Comparison of ENCODE assay signal across 20 mouse cellular contexts in genomic region chr13:45685575-45686308, GRCm38 (mm10).
DNase-seq lines count a peak whose midpoint lies in the region; ATAC-seq and TF ChIP-seq lines count a peak whose summit lies in the region.
"Had no signal": no experiment of that assay in that cellular context is flagged by ENCODE, and none has a peak within 500 bp of the region (broad histone marks: within the 10 kb centered on the region; RNA-seq: fewer than 3 reads in every experiment).

No protein-coding gene starts in this region.

- no peak for TF ChIP-seq CTCF in CH12.LX (conservative IDR thresholded peaks at IDR 0.05 in 1 of 2, IDR thresholded peaks at IDR 0.05 in 1 of 2; ENCODE audit: low read depth in 2 of 2, low read length in 2 of 2)

- no peak overlapping the region for H3K4me3 ChIP-seq in heart, embryonic 11.5 days (ENCODE audit: low read depth, low read length)
- H3K4me3 ChIP-seq in kidney, embryonic 16.5 days (ENCODE audit: low read length), result no peak overlapping the region
- H3K4me3 ChIP-seq in CH12.LX (replicated peaks in 1 of 3; ENCODE audit: low read depth in 2 of 3, low read length in 2 of 3, poor library complexity in 1 of 3), result no peak overlapping the region
- H3K4me3 ChIP-seq: layer of hippocampus, adult 2 months had no signal

- in situ Hi-C loops in CH12.LX (cut with MboI; ENCODE audit: low pct_ligation_motif_present, low pct_unique_long_range_greater_than_20kb, low sequenced_read_pairs), result loop anchor here (25.0 kb wide), 1 partner anchor 277 kb away; the partner anchor contains the start of gene Atxn1

- dilution Hi-C loops in CH12.LX (cut with MboI; ENCODE audit: extremely low pct_ligation_motif_present, extremely low pct_unique_long_range_greater_than_20kb, low sequenced_read_pairs), result no loop called here

- no peak; the same call in 1 of the 2 replicates for TF ChIP-seq RAD21 in CH12.LX (IDR thresholded peaks at IDR 0.05; ENCODE audit: low read depth, low read length)

- TF ChIP-seq EP300 in CH12.LX (IDR thresholded peaks at IDR 0.05; ENCODE audit: low read length), result peak; percentile 78

- no peaks in the 10 kb centered on the region for H3K27me3 ChIP-seq in heart, embryonic 11.5 days (ENCODE audit: control insufficient read depth, insufficient read depth, low read length)
- no peaks in the 10 kb centered on the region for H3K27me3 ChIP-seq in kidney, embryonic 16.5 days (ENCODE audit: insufficient read depth, low read length)
- no peaks in the 10 kb centered on the region for H3K27me3 ChIP-seq in CH12.LX (replicated peaks)
- no peaks in the 10 kb centered on the region for H3K27me3 ChIP-seq in splenic B cell, adult 2 months (ENCODE audit: control insufficient read depth, insufficient read depth, low read length, poor library complexity, severe bottlenecking)

- H3K79me2 ChIP-seq in CH12.LX (replicated peaks; ENCODE audit: control insufficient read depth, extremely low read depth, insufficient read depth, poor library complexity, severe bottlenecking), result peaks cover 10% of the 10 kb centered on the region

- no peaks in the 10 kb centered on the region for H3K36me3 ChIP-seq in heart, embryonic 11.5 days (ENCODE audit: control insufficient read depth, insufficient read depth, low read length)
- no peaks in the 10 kb centered on the region for H3K36me3 ChIP-seq in kidney, embryonic 16.5 days (ENCODE audit: insufficient read depth, low read length)
- H3K36me3 ChIP-seq in CH12.LX (replicated peaks in 1 of 2; ENCODE audit: control insufficient read depth in 1 of 2, insufficient read depth in 1 of 2, low read length in 1 of 2), result peaks cover 11 to 41% of the 10 kb centered on the region in 2 experiments
- no peaks in the 10 kb centered on the region for H3K36me3 ChIP-seq in splenic B cell, adult 2 months (ENCODE audit: control insufficient read depth, insufficient read depth, low read length, poor library complexity, severe bottlenecking)

- no peak for ATAC-seq in heart, embryonic 11.5 days (replicated peaks; ENCODE audit: insufficient number of reproducible peaks, low FRiP score, low TSS enrichment)
- no peak for ATAC-seq in kidney, embryonic 16.5 days (ENCODE audit: low FRiP score, low TSS enrichment)
- ATAC-seq: forebrain, embryonic 14.5 days; hindbrain, embryonic 16.5 days; intestine, postnatal 0 days had no signal

- no peak for DNase-seq in heart, postnatal 25 days (ENCODE audit: low spot score)
- DNase-seq in kidney, adult 9 months, result no peak
- peak; percentile 79 for DNase-seq in CH12.LX (ENCODE audit: extremely low read depth)
- peak; percentile 14 for DNase-seq in splenic B cell, adult 2 months (ENCODE audit: low read depth, low spot score)
- no peak for DNase-seq in layer of hippocampus, adult 8-10 months (ENCODE audit: low spot score in 2 of 2)
- DNase-seq: cerebellum, adult 8-10 months; gastrocnemius, postnatal 36 days; heart, postnatal 4 days; kidney, postnatal 14 days; left cerebral cortex, postnatal 4 days; liver; lung, postnatal 36 days; retina, postnatal 1 day; thymus, postnatal 36 days had no signal

- no peak for TF ChIP-seq POLR2A in CH12.LX (IDR thresholded peaks at IDR 0.05; ENCODE audit: low read depth, low read length)

- WGBS in heart, embryonic 11.5 days (ENCODE audit: insufficient replicate concordance), result 73% methylated on average over 7 of the region's 7 CpGs
- 83% methylated on average over 7 of the region's 7 CpGs for WGBS in kidney, embryonic 16.5 days

- no peaks in the 10 kb centered on the region for H3K9me3 ChIP-seq in heart, embryonic 11.5 days (replicated peaks; ENCODE audit: control insufficient read depth, low read length)
- no peaks in the 10 kb centered on the region for H3K9me3 ChIP-seq in kidney, embryonic 16.5 days (ENCODE audit: low read length)
- no peaks in the 10 kb centered on the region for H3K9me3 ChIP-seq in CH12.LX (replicated peaks; ENCODE audit: low read length)

- H3K9ac ChIP-seq in heart, embryonic 11.5 days (ENCODE audit: low read depth, low read length), result 0 out of 2 replicates have a peak overlapping the region, but pooled peaks have one; percentile 39
- H3K9ac ChIP-seq in kidney, embryonic 16.5 days (replicated peaks; ENCODE audit: low read length), result no peak overlapping the region
- H3K9ac ChIP-seq in CH12.LX (ENCODE audit: insufficient read depth, low read depth), result no peak overlapping the region

- intact Hi-C loops in heart, postnatal 25 days (cut with DNase I), result loop anchor here (10.0 kb wide), 1 partner anchor 479 kb away; no protein-coding TSS in a partner anchor

- peak overlapping the region; percentile 71 for H3K27ac ChIP-seq in heart, embryonic 11.5 days (ENCODE audit: low read depth, low read length)
- H3K27ac ChIP-seq in kidney, embryonic 16.5 days (ENCODE audit: low read length), result 0 out of 2 replicates have a peak overlapping the region, but pooled peaks have one; percentile 23
- peak overlapping the region; percentile 48; the same call in 1 of the 2 replicates for H3K27ac ChIP-seq in CH12.LX (ENCODE audit: insufficient read depth, low read depth)
- H3K27ac ChIP-seq: layer of hippocampus, adult 2 months had no signal

- peaks cover 16% of the 10 kb centered on the region for H3K4me1 ChIP-seq in heart, embryonic 11.5 days (ENCODE audit: control insufficient read depth, insufficient read depth, low read length)
- H3K4me1 ChIP-seq in kidney, embryonic 16.5 days (ENCODE audit: insufficient read depth, low read length), result peaks cover 4% of the 10 kb centered on the region; the same call in 1 of the 2 replicates
- peaks cover 50 to 91% of the 10 kb centered on the region in 2 experiments for H3K4me1 ChIP-seq in CH12.LX (ENCODE audit: control insufficient read depth in 1 of 2, insufficient read depth in 2 of 2)

- H3K4me2 ChIP-seq in heart, embryonic 11.5 days, result no peak overlapping the region
- H3K4me2 ChIP-seq in kidney, embryonic 16.5 days (replicated peaks; ENCODE audit: low read depth, low read length), result no peak overlapping the region
- H3K4me2 ChIP-seq in CH12.LX (ENCODE audit: insufficient read depth, low read depth, poor library complexity, severe bottlenecking), result peak overlapping the region; percentile 44; the same call in 1 of the 2 replicates

TF ChIP-seq in CH12.LX, 34 proteins besides CTCF, POLR2A, EP300 and RAD21:
- TF ChIP-seq TCF12 (IDR thresholded peaks at IDR 0.05; ENCODE audit: low read depth, low read length), result 0 out of 2 replicates have a peak, but pooled peaks have one; percentile 11
- peak; percentile 61 for TF ChIP-seq IRF4 (IDR thresholded peaks at IDR 0.05; ENCODE audit: low read depth, low read length)
- TF ChIP-seq JUND (conservative IDR thresholded peaks at IDR 0.05; ENCODE audit: low read depth, low read length), result peak; percentile 67; the same call in 1 of the 2 replicates
- TF ChIP-seq MAFK (IDR thresholded peaks at IDR 0.05; ENCODE audit: insufficient replicate concordance, low read length), result peak; percentile 47; the same call in 1 of the 2 replicates
- TF ChIP-seq KAT2A (IDR thresholded peaks at IDR 0.05; ENCODE audit: insufficient replicate concordance, low read length), result no peak
- peak; percentile 11 for TF ChIP-seq MYC (IDR thresholded peaks at IDR 0.05; ENCODE audit: low read depth, low read length)
- peak; percentile 69; the same call in 1 of the 2 replicates for TF ChIP-seq MEF2A (IDR thresholded peaks at IDR 0.05; ENCODE audit: borderline replicate concordance, low read depth, low read length)
- no peak for TF ChIP-seq RCOR1 (conservative IDR thresholded peaks at IDR 0.05; ENCODE audit: low read depth, low read length)
- TF ChIP-seq MAX (IDR thresholded peaks at IDR 0.05; ENCODE audit: low read length), result peak; percentile 12; the same call in 1 of the 2 replicates
- TF ChIP-seq CHD2 (IDR thresholded peaks at IDR 0.05; ENCODE audit: low read length), result peak; percentile 71
- TF ChIP-seq ZNF384 (IDR thresholded peaks at IDR 0.05; ENCODE audit: low read depth, low read length), result peak; percentile 32; the same call in 1 of the 2 replicates
- TF ChIP-seq GABPA (IDR thresholded peaks at IDR 0.05; ENCODE audit: insufficient replicate concordance, low read depth, low read length), result no peak
- TF ChIP-seq JUN (IDR thresholded peaks at IDR 0.05; ENCODE audit: insufficient read depth, low read depth, low read length), result peak; percentile 22; the same call in 1 of the 2 replicates
- TF ChIP-seq ZMIZ1 (IDR thresholded peaks at IDR 0.05; ENCODE audit: low read depth, low read length), result no peak
- TF ChIP-seq NRF1 (IDR thresholded peaks at IDR 0.05; ENCODE audit: low read depth, low read length), result no peak
- peak; percentile 75 for TF ChIP-seq BHLHE40 (IDR thresholded peaks at IDR 0.05; ENCODE audit: low read depth, low read length)
- no peak for TF ChIP-seq E2F4 (IDR thresholded peaks at IDR 0.05; ENCODE audit: insufficient replicate concordance, low read depth, low read length)
- no peak for TF ChIP-seq CHD1 (IDR thresholded peaks at IDR 0.05; ENCODE audit: low read depth, low read length)
- TF ChIP-seq ELF1 (IDR thresholded peaks at IDR 0.05; ENCODE audit: low read depth, low read length), result no peak; the same call in 1 of the 2 replicates
- no peak for TF ChIP-seq ZC3H11A (IDR thresholded peaks at IDR 0.05; ENCODE audit: low read depth, low read length)
- TF ChIP-seq ETS1 (conservative IDR thresholded peaks at IDR 0.05; ENCODE audit: low read depth, low read length), result peak; percentile 40

Comparison
In these comparisons a context has a peak if more than half of its experiments do, and no peak if none do; other contexts are left out.
1. DNase-seq: peak in CH12.LX (single experiment) and splenic B cell, adult 2 months (single experiment); none in heart, postnatal 25 days (single experiment), kidney, adult 9 months (single experiment) and layer of hippocampus, adult 8-10 months (0 of 2).
2. Peak in every context shown above with its lines, with median percentiles within 50 percentile points of each other: H3K27ac ChIP-seq.